Mouse (Mus musculus): Measurements from ENCODE around the gene Il17rb. TPM values are rescaled to one million over a fixed set of nuclear protein-coding genes. Genes with fewer than 3 reads are reported as not detected.

Il17rb gene
- 0.39 and 0.60 TPM in 2 replicates for total RNA-seq (2023)

GRCm38 (mm10) chr14:30008733-30009575 is at the start of gene Il17rb, which contains the start of gene Chdh:
Gene Il17rb, minus strand, starts transcription at chr14:30008896.
Gene Chdh, plus strand, starts transcription at chr14:30009023.

GRCm38 (mm10) chr14:29978254-29979204 is 30.2 kb downstream of the Il17rb start, which contains the start of gene Actr8:
Gene Actr8, plus strand, starts transcription at chr14:29978337.

GRCm38 (mm10) chr14:29968075-29968821 is 40.4 kb downstream of the Il17rb start, which contains the start of gene Selenok:
Gene Selenok, plus strand, starts transcription at chr14:29968308.

Other genes starting within 250 kb of the Il17rb start
- 123 and 150 TPM in 2 replicates for gene Selenok, start 40.6 kb downstream of the Il17rb start, total RNA-seq (2023)
- gene Actr8, start 30.6 kb downstream of the Il17rb start, total RNA-seq (2023): 23.3 and 23.9 TPM in 2 replicates
- 7.6 and 9.3 TPM in 2 replicates for gene Chdh, start 127 bp upstream of the Il17rb start, total RNA-seq (2023)